Mouse (Mus musculus) MEL-GATA-1-ER (cell line): Measurements from ENCODE around the gene Fos.

ENCODE experiments used
- DNase-seq: peaks from one replicate; pipeline ENCODE4 v3.0.0-alpha.2; 2012; ENCODE audit warnings: low read depth; ENCODE audit errors: extremely low read depth

Fos gene

GRCm38 (mm10) chr12:85473481-85474297, at the start of gene Fos:
Gene Fos (plus strand): TSS chr12:85473890.
- peak; percentile 81 for DNase-seq

GRCm38 (mm10) chr12:85425721-85426120, 48.0 kb upstream of the Fos start:
- no peak for DNase-seq

GRCm38 (mm10) chr12:85426126-85426525, 47.6 kb upstream of the Fos start:
- DNase-seq = no peak

GRCm38 (mm10) chr12:85427802-85428201, 45.9 kb upstream of the Fos start:
- no peak for DNase-seq

- DNase-seq = no peak
Measured at GRCm38 (mm10) chr12:85429999-85430398, 43.7 kb upstream of the Fos start.

- DNase-seq = no peak
Measured at GRCm38 (mm10) chr12:85430434-85430833, 43.3 kb upstream of the Fos start.

GRCm38 (mm10) chr12:85433850-85434249, 39.8 kb upstream of the Fos start:
- DNase-seq = no peak

GRCm38 (mm10) chr12:85434526-85434925, 39.2 kb upstream of the Fos start:
- no peak for DNase-seq

- DNase-seq = no peak
Measured at GRCm38 (mm10) chr12:85436021-85436621, 37.6 kb upstream of the Fos start.

GRCm38 (mm10) chr12:85437172-85437876, 36.4 kb upstream of the Fos start:
- DNase-seq = no peak

- no peak for DNase-seq
Measured at GRCm38 (mm10) chr12:85443456-85443855, 30.2 kb upstream of the Fos start.

GRCm38 (mm10) chr12:85444646-85445045, 29.0 kb upstream of the Fos start:
- DNase-seq = no peak

GRCm38 (mm10) chr12:85447009-85447408, 26.7 kb upstream of the Fos start:
- no peak for DNase-seq

- no peak for DNase-seq
Measured at GRCm38 (mm10) chr12:85447490-85447889, 26.2 kb upstream of the Fos start.

GRCm38 (mm10) chr12:85449478-85449877, 24.2 kb upstream of the Fos start:
- DNase-seq = no peak

GRCm38 (mm10) chr12:85451693-85452491, 21.8 kb upstream of the Fos start:
- no peak for DNase-seq

- DNase-seq = peak; percentile 94
Measured at GRCm38 (mm10) chr12:85455065-85456058, 18.3 kb upstream of the Fos start.

- no peak for DNase-seq
Measured at GRCm38 (mm10) chr12:85456276-85456675, 17.4 kb upstream of the Fos start.

- no peak for DNase-seq
Measured at GRCm38 (mm10) chr12:85456966-85457505, 16.7 kb upstream of the Fos start.

GRCm38 (mm10) chr12:85459820-85460219, 13.9 kb upstream of the Fos start:
- DNase-seq = no peak
